Mouse (Mus musculus) ES-Bruce4 (cell line): ENCODE measurements around the gene Rnf5. TPM values are rescaled to one million over a fixed set of nuclear protein-coding genes. Genes with fewer than 3 reads are reported as not detected.
A peak's percentile ranks its signal among the peaks of the same experiment; 100 is the strongest.

ENCODE experiments used
- H3K27ac ChIP-seq: 2 replicates; pipeline ENCODE4 v1.5.1; 2012; ENCODE audit warnings: low read length, inconsistent platforms; ENCODE audit not compliant: insufficient read depth
- H3K27me3 ChIP-seq: 2 replicates; pipeline ENCODE4 v1.6.1; 2012; ENCODE audit warnings: mild to moderate bottlenecking, low read length, inconsistent platforms; ENCODE audit not compliant: control insufficient read depth, poor library complexity, insufficient read depth, severe bottlenecking
- H3K36me3 ChIP-seq: 2 replicates; pipeline ENCODE4 v1.6.1; 2012; ENCODE audit warnings: inconsistent platforms, mild to moderate bottlenecking, low read length, moderate library complexity; ENCODE audit not compliant: control insufficient read depth, poor library complexity, insufficient read depth, severe bottlenecking
- H3K4me1 ChIP-seq: one replicate; pipeline ENCODE4 v1.8.1; 2011; ENCODE audit warnings: low read length; ENCODE audit not compliant: control insufficient read depth, insufficient read depth
- H3K4me3 ChIP-seq: 2 replicates; pipeline ENCODE4 v1.5.1; 2011; ENCODE audit warnings: low read depth, mild to moderate bottlenecking, low read length
- H3K9ac ChIP-seq: 2 replicates; pipeline ENCODE4 v1.6.1; 2012; ENCODE audit warnings: low read depth, mild to moderate bottlenecking, inconsistent platforms; ENCODE audit not compliant: poor library complexity, severe bottlenecking
- H3K9me3 ChIP-seq: replicated peaks from 2 replicates; pipeline ENCODE4 v1.6.1; 2012; ENCODE audit warnings: mild to moderate bottlenecking, low read length, inconsistent platforms; ENCODE audit not compliant: control insufficient read depth, poor library complexity, insufficient read depth, severe bottlenecking
- CTCF ChIP-seq: IDR thresholded peaks from one replicate; pipeline ENCODE4 v1.8.1; 2011; ENCODE audit warnings: low read depth, low read length
- EP300 ChIP-seq: IDR thresholded peaks from 2 replicates; pipeline ENCODE4 v1.6.1; 2011; ENCODE audit warnings: low read depth, low read length; ENCODE audit not compliant: insufficient read depth
- POLR2A ChIP-seq: IDR thresholded peaks from one replicate; pipeline ENCODE4 v1.8.1; 2011; ENCODE audit warnings: low read length; ENCODE audit not compliant: insufficient read depth
- polyA plus RNA-seq: library from polyadenylated mRNA; stranded (reverse); fragments of >200 nt; gene quantifications from 2 replicates; pipeline ENCODE4 v1.2.4, GENCODE M21; 2011; ENCODE audit warnings: low read depth; ENCODE audit not compliant: missing spikeins, insufficient read depth, insufficient read length

The Rnf5 gene
- polyA plus RNA-seq, 1 experiment: 75.9 TPM

DNA sequence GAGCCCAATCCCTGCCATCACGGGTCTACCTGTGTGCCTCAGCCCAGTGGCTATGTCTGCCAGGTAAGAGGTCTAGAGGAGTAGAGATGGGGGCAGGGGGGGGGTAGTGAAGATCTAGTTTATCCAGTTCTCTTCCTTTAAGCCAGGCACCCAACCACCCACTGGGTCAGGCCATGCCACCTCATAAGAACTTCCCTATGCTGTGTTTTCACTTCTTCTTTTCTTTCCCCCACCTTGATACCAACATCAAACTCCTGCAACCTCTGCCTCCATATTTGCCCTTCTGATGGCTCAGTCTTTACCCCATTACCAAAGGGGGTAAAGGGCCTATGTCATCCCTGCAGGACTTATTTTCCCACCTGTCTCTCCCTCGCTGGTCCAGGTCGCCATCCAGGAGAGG lies 25.4 kb downstream of the Rnf5 start:
- H3K27me3 ChIP-seq: no peaks in the 10 kb centered on the region
- H3K4me1 ChIP-seq: no peaks in the 10 kb centered on the region
- no peak overlapping the region for H3K27ac ChIP-seq
- H3K36me3 ChIP-seq: no peaks in the 10 kb centered on the region
- H3K9ac ChIP-seq: no peak overlapping the region
- H3K9me3 ChIP-seq: no peaks in the 10 kb centered on the region
- TF ChIP-seq POLR2A: no peak
- TF ChIP-seq EP300: no peak
- TF ChIP-seq CTCF: no peak
- no peak overlapping the region for H3K4me3 ChIP-seq

DNA sequence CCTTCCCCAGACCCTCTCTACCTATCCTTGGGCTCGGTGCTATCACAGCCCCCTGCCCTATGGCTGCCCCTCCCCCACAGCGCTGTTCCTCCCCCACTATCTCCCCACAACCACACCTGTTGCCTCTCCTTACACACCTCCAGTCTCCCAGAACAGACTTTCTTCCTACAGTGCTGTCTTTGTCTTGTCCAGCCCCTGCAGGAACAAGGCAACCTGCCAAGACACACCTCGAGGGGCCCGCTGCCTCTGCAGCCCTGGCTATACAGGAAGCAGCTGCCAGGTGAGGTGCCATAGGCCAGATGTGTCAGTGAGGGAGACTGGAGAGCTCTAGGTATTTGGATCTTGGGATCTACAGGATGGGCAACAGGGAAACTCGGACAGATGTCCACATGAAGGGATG lies 26.9 kb downstream of the Rnf5 start:
- H3K36me3 ChIP-seq: no peaks in the 10 kb centered on the region
- no peak overlapping the region for H3K27ac ChIP-seq
- H3K27me3 ChIP-seq: no peaks in the 10 kb centered on the region
- H3K9me3 ChIP-seq: no peaks in the 10 kb centered on the region
- no peak overlapping the region for H3K4me3 ChIP-seq
- no peak for TF ChIP-seq POLR2A
- no peak for TF ChIP-seq CTCF
- no peak overlapping the region for H3K9ac ChIP-seq
- no peaks in the 10 kb centered on the region for H3K4me1 ChIP-seq

DNA sequence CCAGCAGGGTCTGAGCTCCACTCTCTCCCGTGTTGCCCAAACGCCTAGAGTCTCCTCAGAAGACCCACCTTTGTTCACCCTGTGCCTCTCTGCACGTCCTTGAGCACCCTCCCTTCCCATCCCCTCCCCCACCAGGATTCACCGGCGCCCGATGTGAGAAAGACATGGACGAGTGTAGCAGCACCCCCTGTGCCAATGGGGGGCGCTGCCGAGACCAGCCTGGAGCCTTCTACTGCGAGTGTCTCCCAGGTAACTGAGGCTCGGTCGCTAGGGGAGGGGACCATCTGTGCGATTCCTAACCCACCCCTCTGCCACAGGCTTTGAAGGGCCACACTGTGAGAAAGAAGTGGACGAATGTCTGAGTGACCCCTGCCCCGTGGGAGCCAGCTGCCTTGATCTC lies 31.1 kb downstream of the Rnf5 start:
- Histone ChIP-seq H3K27ac (no peak overlapping the region), H3K9me3 (no peaks in the 10 kb centered on the region)

DNA sequence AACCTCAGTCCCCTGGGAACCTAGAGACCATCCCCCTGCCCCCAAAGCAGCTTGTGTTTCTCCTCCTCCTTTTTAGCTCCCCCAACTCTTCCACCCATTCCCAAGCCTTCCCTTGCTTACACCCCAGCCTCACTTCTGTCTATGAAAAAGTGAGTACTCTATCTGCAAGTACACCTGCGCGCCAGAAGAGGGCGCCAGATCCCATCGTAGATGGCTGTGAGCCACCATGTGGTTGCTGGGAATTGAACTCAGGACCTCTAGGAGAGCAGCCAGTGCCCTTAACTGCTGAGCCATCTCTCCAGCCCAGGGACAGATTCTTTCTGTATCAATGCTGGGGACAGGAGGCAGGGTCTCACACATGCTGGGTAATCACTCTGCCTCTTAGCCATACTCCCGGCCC lies 31.6 kb downstream of the Rnf5 start:
- no peak overlapping the region for H3K9ac ChIP-seq
- H3K27me3 ChIP-seq: no peaks in the 10 kb centered on the region
- no peaks in the 10 kb centered on the region for H3K36me3 ChIP-seq
- TF ChIP-seq POLR2A (no peak), EP300 (no peak), CTCF (peak; percentile 84)
- H3K9me3 ChIP-seq: no peaks in the 10 kb centered on the region
- peak overlapping the region; percentile 15 for H3K4me3 ChIP-seq
- no peaks in the 10 kb centered on the region for H3K4me1 ChIP-seq
- no peak overlapping the region for H3K27ac ChIP-seq

More for the DNA sequence above, 31.1 kb downstream of the Rnf5 start:
- TF ChIP-seq EP300: no peak
- TF ChIP-seq CTCF: peak; percentile 68
- Histone ChIP-seq H3K36me3 (no peaks in the 10 kb centered on the region), H3K4me3 (peak overlapping the region; percentile 15), H3K4me1 (no peaks in the 10 kb centered on the region), H3K27me3 (no peaks in the 10 kb centered on the region), H3K9ac (no peak overlapping the region)

DNA sequence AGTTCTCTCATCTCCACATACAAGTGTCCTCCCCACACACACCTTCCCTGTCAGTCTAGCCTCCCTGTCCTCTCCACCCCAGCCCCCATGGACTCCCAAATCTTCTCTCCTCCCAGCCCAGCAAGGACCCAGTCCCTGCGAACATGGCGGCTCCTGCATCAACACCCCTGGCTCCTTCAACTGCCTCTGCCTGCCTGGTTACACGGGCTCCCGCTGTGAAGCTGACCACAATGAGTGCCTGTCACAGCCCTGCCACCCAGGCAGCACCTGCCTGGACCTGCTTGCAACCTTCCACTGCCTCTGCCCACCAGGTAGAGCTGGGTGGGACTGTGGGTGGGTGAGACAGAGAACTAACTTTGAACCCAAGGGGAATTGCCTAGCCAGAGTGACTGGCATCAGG lies 33.6 kb downstream of the Rnf5 start:
- Histone ChIP-seq H3K36me3 (no peaks in the 10 kb centered on the region), H3K4me3 (no peak overlapping the region), H3K27me3 (no peaks in the 10 kb centered on the region), H3K9ac (no peak overlapping the region), H3K27ac (no peak overlapping the region), H3K9me3 (no peaks in the 10 kb centered on the region), H3K4me1 (peaks cover 2% of the 10 kb centered on the region)
- no peak for TF ChIP-seq EP300
- no peak for TF ChIP-seq CTCF
- no peak for TF ChIP-seq POLR2A

DNA sequence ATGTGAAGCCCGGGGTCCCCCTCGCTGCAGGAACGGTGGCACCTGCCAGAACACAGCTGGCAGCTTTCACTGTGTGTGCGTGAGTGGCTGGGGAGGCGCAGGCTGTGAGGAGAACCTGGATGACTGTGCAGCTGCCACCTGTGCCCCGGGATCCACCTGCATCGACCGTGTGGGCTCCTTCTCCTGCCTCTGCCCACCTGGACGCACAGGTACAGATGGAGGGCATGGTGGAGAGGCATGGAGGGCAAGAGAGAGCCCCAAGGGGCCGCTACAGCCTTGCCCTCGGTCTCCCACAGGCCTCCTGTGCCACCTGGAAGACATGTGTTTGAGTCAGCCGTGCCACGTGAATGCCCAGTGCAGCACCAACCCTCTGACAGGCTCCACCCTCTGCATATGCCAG lies 35.1 kb downstream of the Rnf5 start:
- Histone ChIP-seq H3K36me3 (no peaks in the 10 kb centered on the region), H3K27ac (no peak overlapping the region), H3K27me3 (no peaks in the 10 kb centered on the region), H3K4me3 (no peak overlapping the region), H3K9ac (no peak overlapping the region), H3K9me3 (no peaks in the 10 kb centered on the region), H3K4me1 (peaks cover 6% of the 10 kb centered on the region)
- TF ChIP-seq CTCF: no peak
- no peak for TF ChIP-seq EP300
- no peak for TF ChIP-seq POLR2A
